Mouse (Mus musculus) colon, adult 2 months (tissue): Measurements from ENCODE around the gene Sec16a. TPM values are rescaled to one million over a fixed set of nuclear protein-coding genes. Genes with fewer than 3 reads are reported as not detected.

ENCODE experiments used
- polyA plus RNA-seq: library from polyadenylated mRNA; depleted of rRNA; stranded (reverse); fragments of >200 nt; gene quantifications from 2 replicates; pipeline ENCODE4 v1.2.3, GENCODE M21; 2012; rRNA removed

Sec16a gene
- polyA plus RNA-seq = 95.3 and 112 TPM in 2 replicates

GRCm38 (mm10) chr2:26444946-26445665 lies at the start of gene Sec16a:
Gene Sec16a (minus strand): TSS chr2:26445216.

GRCm38 (mm10) chr2:26408515-26409356 lies 36.3 kb downstream of the Sec16a start, which contains the start of gene Inpp5e:
Gene Inpp5e (minus strand): TSS chr2:26409203.

GRCm38 (mm10) chr2:26389154-26389690 lies 55.8 kb downstream of the Sec16a start, which contains the start of the genes Entr1 and Pmpca:
Gene Entr1 (minus strand): TSS chr2:26389316.
Gene Pmpca (plus strand): TSS chr2:26389339.

GRCm38 (mm10) chr2:26380131-26380771 lies 64.8 kb downstream of the Sec16a start, which contains the start of gene Snapc4:
Gene Snapc4 (minus strand): TSS chr2:26380653.

GRCm38 (mm10) chr2:26360772-26361171 lies 84.2 kb downstream of the Sec16a start, which contains the start of gene Card9:
Gene Card9 (minus strand): TSS chr2:26360918.

Other genes starting within 250 kb of the Sec16a start
- 0.05 and 0.22 TPM in 2 replicates for gene Lhx3, start 236.9 kb downstream of the Sec16a start, polyA plus RNA-seq
- 24.2 and 25.1 TPM in 2 replicates for gene Qsox2, start 207.7 kb downstream of the Sec16a start, polyA plus RNA-seq
- 0.35 and 0.47 TPM in 2 replicates for gene Ccdc187, start 150.7 kb downstream of the Sec16a start, polyA plus RNA-seq
- gene Gpsm1, start 129.7 kb downstream of the Sec16a start, polyA plus RNA-seq = 21.9 and 25.6 TPM in 2 replicates
- 19.7 and 32.2 TPM in 2 replicates for gene Dnlz, start 93.1 kb downstream of the Sec16a start, polyA plus RNA-seq
- gene Card9, start 84.3 kb downstream of the Sec16a start, polyA plus RNA-seq = 3.8 and 3.9 TPM in 2 replicates
- 27.1 and 27.9 TPM in 2 replicates for gene Snapc4, start 64.6 kb downstream of the Sec16a start, polyA plus RNA-seq
- 68.7 and 77.9 TPM in 2 replicates for gene Entr1, start 55.9 kb downstream of the Sec16a start, polyA plus RNA-seq
- gene Pmpca, start 55.9 kb downstream of the Sec16a start, polyA plus RNA-seq = 25.1 and 27.1 TPM in 2 replicates
- 22.3 and 24.9 TPM in 2 replicates for gene Inpp5e, start 36.0 kb downstream of the Sec16a start, polyA plus RNA-seq
- 31.2 and 38.9 TPM in 2 replicates for gene Notch1, start 71.4 kb upstream of the Sec16a start, polyA plus RNA-seq
- 112 TPM in 2 replicates for gene Egfl7, start 134.8 kb upstream of the Sec16a start, polyA plus RNA-seq
- not detected in 2 replicates for gene Gm20532, start 141.4 kb upstream of the Sec16a start, polyA plus RNA-seq
- 178 and 189 TPM in 2 replicates for gene Agpat2, start 159.2 kb upstream of the Sec16a start, polyA plus RNA-seq
- 19.7 and 24.7 TPM in 2 replicates for gene Fam69b, start 183.2 kb upstream of the Sec16a start, polyA plus RNA-seq
- not detected in 2 replicates for gene Lcn4, start 226.1 kb upstream of the Sec16a start, polyA plus RNA-seq